Mouse (Mus musculus) c-Kit-positive CD71-positive TER-119-positive erythroid progenitor cells, embryonic 14.5 days (primary cell): ENCODE measurements at regions not wholly inside any gene's neighbourhood (a gene's known extent, or its start where the extent isn't known, plus 50 kb on each side); places are given as distances from the start of the nearest gene placed in this dataset.

Experiments
- DNase-seq: peaks from one replicate; pipeline ENCODE4 v3.0.0-alpha.2; 2013; ENCODE audit warnings: low spot score

- DNase-seq = no peak
Observed at GRCm38 (mm10) chr1:193951936-193952335, 581.8 kb upstream of the Camk1g start.

- DNase-seq = no peak
Observed at GRCm38 (mm10) chr1:193949817-193950216, 579.7 kb upstream of the Camk1g start.

- no peak for DNase-seq
Observed at GRCm38 (mm10) chr1:193946953-193947586, 577.0 kb upstream of the Camk1g start.

- no peak for DNase-seq
Observed at GRCm38 (mm10) chr1:193935969-193936368, 565.9 kb upstream of the Camk1g start.

- no peak for DNase-seq
Observed at GRCm38 (mm10) chr1:193934308-193934707, 564.2 kb upstream of the Camk1g start.

GRCm38 (mm10) chr1:193931131-193931729 lies 561.1 kb upstream of the Camk1g start:
- no peak for DNase-seq

- DNase-seq = no peak
Observed at GRCm38 (mm10) chr1:193928607-193929006, 558.5 kb upstream of the Camk1g start.

DNA sequence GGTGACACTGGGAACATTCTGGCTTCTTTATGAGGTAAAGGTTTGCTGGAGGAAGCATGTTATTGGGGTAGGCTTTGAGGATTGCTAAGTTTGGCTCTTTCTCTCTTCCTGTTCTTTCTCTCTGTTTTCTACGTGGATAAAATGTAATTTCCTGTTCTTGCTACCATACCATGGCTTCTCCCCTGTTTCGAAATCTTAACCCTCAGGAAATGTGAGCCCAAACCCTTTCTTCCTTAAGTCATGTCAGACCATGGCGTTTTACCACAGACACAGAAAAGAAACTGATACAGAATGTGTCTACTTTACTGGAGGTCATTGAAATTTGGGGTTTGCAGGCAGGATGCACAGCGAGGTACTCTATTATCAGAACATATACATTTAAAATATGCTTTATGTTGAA lies 552.7 kb upstream of the Camk1g start:
- no peak for DNase-seq

GRCm38 (mm10) chr1:193919243-193919642 lies 549.1 kb upstream of the Camk1g start:
- no peak for DNase-seq

DNA sequence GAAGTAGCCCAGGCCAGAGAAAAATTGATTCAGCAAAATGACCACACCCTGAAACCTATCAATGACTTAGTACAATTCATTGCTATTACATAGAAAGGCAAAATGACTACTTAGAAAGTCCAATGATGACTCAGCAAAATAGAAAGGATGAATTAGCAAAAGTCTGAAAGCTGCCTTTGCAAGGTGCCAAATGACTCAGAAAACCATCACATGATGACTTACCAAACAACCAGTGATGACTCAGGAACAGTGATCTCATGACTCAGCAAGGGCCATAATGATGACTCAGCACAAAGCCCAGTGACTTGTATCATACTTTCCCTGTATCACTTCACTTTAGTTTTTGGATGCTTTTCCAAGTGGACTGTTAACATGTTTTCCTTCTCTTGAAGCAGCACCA lies 535.6 kb upstream of the Camk1g start:
- peak; percentile 38 for DNase-seq

DNA sequence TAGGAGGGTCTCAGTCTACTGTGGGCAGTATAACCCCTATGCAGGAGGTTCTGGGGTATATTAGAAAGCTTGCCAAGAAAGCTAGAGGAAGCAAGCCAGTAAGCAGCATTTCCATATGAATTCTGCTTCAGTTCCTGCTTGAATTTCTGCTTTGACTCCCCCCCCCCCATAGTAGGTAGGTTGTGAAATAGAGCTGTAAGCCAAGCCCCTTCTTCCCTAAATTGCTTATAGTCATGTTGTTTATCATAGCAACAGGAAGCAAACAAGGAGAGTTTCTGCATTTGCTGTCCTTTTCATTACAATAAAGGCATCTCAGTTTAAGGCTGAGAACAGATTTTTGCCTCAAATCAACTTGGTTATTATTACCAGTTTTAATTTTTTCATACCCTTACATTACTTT lies 524.0 kb upstream of the Camk1g start:
- DNase-seq = no peak

GRCm38 (mm10) chr1:193876540-193876939 lies 506.4 kb upstream of the Camk1g start:
- DNase-seq = no peak

DNA sequence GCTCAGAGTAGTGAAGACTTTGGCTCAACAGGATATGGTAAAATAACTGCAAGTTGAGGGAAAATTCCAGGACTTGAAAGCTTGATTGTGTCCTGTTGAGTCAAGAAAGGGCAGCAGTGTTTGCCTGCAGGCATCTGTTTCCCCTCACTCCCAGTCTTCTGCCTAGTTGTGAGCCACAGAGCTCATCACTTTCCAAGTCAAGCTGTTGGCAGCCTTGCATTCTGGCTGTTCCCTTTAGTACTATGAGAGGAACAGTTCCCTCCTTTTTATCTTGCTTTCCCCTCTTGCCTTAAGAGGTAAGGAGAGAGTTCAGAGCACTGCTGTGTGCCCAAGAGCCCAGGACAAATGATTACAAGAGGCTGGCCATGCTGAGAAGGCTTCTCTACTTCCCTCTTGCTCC lies 506.0 kb upstream of the Camk1g start:
- no peak for DNase-seq

- no peak for DNase-seq
Observed at GRCm38 (mm10) chr1:193875287-193875686, 505.2 kb upstream of the Camk1g start.

DNA sequence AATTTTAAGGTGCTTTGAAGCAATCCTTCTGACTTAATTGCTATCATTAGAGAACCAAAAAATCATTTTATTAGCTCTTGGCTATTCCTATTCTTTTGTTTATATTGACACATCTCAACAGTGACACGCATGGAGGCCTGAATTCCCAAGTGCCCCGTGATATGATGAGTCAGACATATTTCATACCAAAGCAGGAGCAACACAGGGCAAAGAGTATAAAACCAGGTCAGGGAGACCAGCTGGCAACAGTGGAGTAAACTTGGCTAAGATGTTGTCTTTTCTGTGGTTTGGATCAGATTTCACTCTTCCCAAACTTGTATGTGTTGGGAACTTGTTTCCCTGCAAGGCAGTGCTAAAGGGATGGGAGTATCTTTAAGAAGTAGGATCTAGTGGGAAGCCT lies 500.6 kb upstream of the Camk1g start:
- DNase-seq = no peak

GRCm38 (mm10) chr1:193868639-193869320 lies 498.7 kb upstream of the Camk1g start:
- no peak for DNase-seq

GRCm38 (mm10) chr1:193860767-193861299 lies 490.7 kb upstream of the Camk1g start:
- DNase-seq = no peak

DNA sequence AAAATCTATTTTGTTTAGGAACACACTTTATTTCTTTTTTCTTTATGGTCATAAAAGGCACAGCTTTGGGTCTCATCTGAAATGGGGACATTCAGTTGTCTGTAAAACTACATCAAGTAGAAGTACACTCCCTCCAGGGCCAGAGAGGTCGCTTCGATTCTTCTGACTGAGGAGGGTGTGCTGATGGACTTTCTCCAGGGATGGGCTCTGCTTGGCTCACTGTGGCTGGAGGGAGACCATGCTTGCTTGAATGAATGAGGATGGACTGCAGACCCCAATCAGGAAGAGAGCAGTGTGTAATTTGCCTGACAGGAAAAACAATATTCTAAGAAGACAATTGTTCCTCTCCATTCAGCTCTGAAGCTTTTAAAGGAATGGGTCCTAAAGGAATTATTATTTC lies 490.3 kb upstream of the Camk1g start:
- DNase-seq = no peak

- no peak for DNase-seq
Observed at GRCm38 (mm10) chr1:193859257-193860125, 489.4 kb upstream of the Camk1g start.

DNA sequence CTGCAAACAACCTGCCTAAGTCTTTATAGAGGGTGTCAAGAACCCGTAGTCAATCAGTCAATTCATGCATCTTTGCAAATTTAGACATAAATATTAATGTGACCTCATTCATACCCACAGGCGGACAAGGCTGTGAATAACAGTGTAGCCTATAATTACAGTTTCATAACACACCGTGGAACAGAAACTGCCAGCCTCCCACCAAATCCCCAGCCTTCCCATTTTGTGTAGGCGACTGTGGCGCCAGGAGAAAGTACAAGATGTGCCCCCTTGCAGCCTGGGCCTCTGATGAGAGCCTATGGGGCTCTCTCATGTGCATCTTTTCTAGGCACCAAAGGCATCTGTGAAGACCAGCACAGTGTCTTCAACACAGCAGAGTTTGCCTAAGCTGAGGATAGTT lies 477.8 kb upstream of the Camk1g start:
- no peak for DNase-seq

- DNase-seq = no peak
Observed at GRCm38 (mm10) chr1:193844868-193845267, 474.8 kb upstream of the Camk1g start.

- no peak for DNase-seq
Observed at GRCm38 (mm10) chr1:193844461-193844860, 474.4 kb upstream of the Camk1g start.
